In the genomic region with DNA sequence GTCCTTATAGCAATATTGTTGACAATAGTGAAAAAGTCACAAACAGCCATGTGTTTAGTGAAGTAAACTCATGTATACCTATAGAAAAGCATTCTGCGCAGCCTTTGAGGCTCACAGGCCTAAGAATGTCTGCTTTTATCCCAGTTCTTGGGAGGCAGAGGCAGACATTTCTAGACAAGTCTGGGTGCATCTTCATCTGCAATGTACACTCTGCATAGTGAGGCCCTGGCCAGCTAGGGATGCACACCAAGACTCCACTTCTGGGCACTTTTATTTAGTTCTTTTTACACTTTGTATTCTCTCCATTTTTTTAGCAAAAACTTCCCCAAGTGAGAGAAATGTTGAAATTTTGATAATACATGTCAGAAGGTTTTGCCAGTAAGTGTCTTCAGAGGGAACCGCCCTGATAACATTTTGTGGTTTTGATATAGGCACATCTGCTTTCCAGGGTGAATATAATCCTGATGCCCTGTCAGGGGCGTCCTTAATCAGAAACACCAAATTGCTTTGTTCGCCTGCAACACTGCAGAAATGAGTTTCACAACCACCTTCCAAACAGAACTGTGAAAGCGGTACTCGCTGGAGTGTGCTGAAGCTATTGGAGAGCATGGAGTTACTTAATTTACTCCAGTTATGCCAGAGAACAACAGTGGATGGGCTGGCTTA, we compare ENCODE assay signal across 28 mouse cellular contexts. TPM values are rescaled to one million over a fixed set of nuclear protein-coding genes. Genes with fewer than 3 reads are reported as not detected.
A peak's percentile ranks its signal among the peaks of the same experiment; 100 is the strongest.
DNase-seq lines count a peak whose midpoint lies in the region; ATAC-seq lines count a peak whose summit lies in the region.
"Had no signal": no experiment of that assay in that cellular context is flagged by ENCODE, and none has a peak within 500 bp of the region (broad histone marks: within the 10 kb centered on the region; RNA-seq: fewer than 3 reads in every experiment).

No protein-coding gene starts in this region.

- WGBS in liver, embryonic 16.5 days (ENCODE audit: insufficient replicate concordance) = 26% methylated on average over 6 of the region's 6 CpGs
- 94% methylated on average over 6 of the region's 6 CpGs for WGBS in hindbrain, embryonic 14.5 days

- H3K27ac ChIP-seq in liver, embryonic 16.5 days (ENCODE audit: low read length) = peak overlapping the region; percentile 75
- H3K27ac ChIP-seq in hindbrain, embryonic 14.5 days = no peak overlapping the region
- H3K27ac ChIP-seq: hindbrain, embryonic 10.5 days; hindbrain, postnatal 0 days; limb, embryonic 12.5 days; midbrain, embryonic 15.5 days; neural tube, embryonic 13.5 days had no signal

- peak; percentile 81 for ATAC-seq in liver, embryonic 16.5 days (ENCODE audit: low read depth)
- no peak for ATAC-seq in hindbrain, embryonic 14.5 days (ENCODE audit: low FRiP score)
- ATAC-seq: activated CD4-positive, CD25-positive, alpha-beta regulatory T cell, adult 4 months; CD4-positive, CD25-positive, alpha-beta regulatory T cell, adult 4 months; hindbrain, postnatal 0 days; intestine, embryonic 16.5 days; midbrain, embryonic 15.5 days had no signal

- H3K27me3 ChIP-seq in liver, embryonic 16.5 days (ENCODE audit: control insufficient read depth, insufficient read depth, low read depth, low read length) = no peaks in the 10 kb centered on the region
- H3K27me3 ChIP-seq in hindbrain, embryonic 14.5 days (ENCODE audit: control insufficient read depth, insufficient read depth, low read length) = no peaks in the 10 kb centered on the region
- H3K27me3 ChIP-seq: heart, embryonic 12.5 days; limb, embryonic 12.5 days; midbrain, embryonic 15.5 days; neural tube, embryonic 13.5 days had no signal

- H3K4me3 ChIP-seq in liver, embryonic 16.5 days (ENCODE audit: low read depth, low read length) = no peak overlapping the region
- H3K4me3 ChIP-seq in hindbrain, embryonic 14.5 days (replicated peaks; ENCODE audit: low read length) = no peak overlapping the region
- H3K4me3 ChIP-seq: heart, embryonic 12.5 days; hindbrain, embryonic 10.5 days; limb, embryonic 12.5 days; midbrain, embryonic 15.5 days; neural tube, embryonic 13.5 days had no signal

- no peaks in the 10 kb centered on the region for H3K36me3 ChIP-seq in liver, embryonic 16.5 days (ENCODE audit: control insufficient read depth, insufficient read depth)
- H3K36me3 ChIP-seq in hindbrain, embryonic 14.5 days (replicated peaks; ENCODE audit: control insufficient read depth, insufficient read depth) = no peaks in the 10 kb centered on the region
- H3K36me3 ChIP-seq: heart, embryonic 12.5 days; hindbrain, embryonic 10.5 days; limb, embryonic 12.5 days; midbrain, embryonic 15.5 days; neural tube, embryonic 13.5 days had no signal

- H3K9me3 ChIP-seq in liver, embryonic 16.5 days (replicated peaks; ENCODE audit: control insufficient read depth, low read length) = no peaks in the 10 kb centered on the region
- no peaks in the 10 kb centered on the region for H3K9me3 ChIP-seq in hindbrain, embryonic 14.5 days (ENCODE audit: control insufficient read depth, low read length)
- H3K9me3 ChIP-seq: heart, embryonic 12.5 days; hindbrain, embryonic 10.5 days; limb, embryonic 12.5 days; midbrain, embryonic 15.5 days; neural tube, embryonic 13.5 days had no signal

- H3K4me1 ChIP-seq in liver, embryonic 16.5 days (ENCODE audit: control insufficient read depth, low read depth, low read length) = peaks cover 20% of the 10 kb centered on the region
- H3K4me1 ChIP-seq in hindbrain, embryonic 14.5 days (replicated peaks; ENCODE audit: control insufficient read depth, insufficient read depth, low read length) = no peaks in the 10 kb centered on the region
- H3K4me1 ChIP-seq: heart, embryonic 12.5 days; hindbrain, embryonic 10.5 days; limb, embryonic 12.5 days; neural tube, embryonic 13.5 days had no signal

- DNase-seq in 416B (ENCODE audit: low read depth) (peak; percentile 46), liver (peak; percentile 53)
- DNase-seq in c-Kit-positive CD71-positive TER-119-positive erythroid progenitor cells, embryonic 14.5 days (ENCODE audit: low spot score) = peak; percentile 68
- DNase-seq in hindbrain, embryonic 14.5 days (ENCODE audit: low spot score) = no peak
- DNase-seq in urinary bladder, adult 18-20 months (ENCODE audit: low spot score in 2 of 2) = no peak
- no peak for DNase-seq in gastrocnemius, adult 18-20 months (ENCODE audit: low spot score)
- DNase-seq in testis, postnatal 14 days (ENCODE audit: low spot score) = no peak
- DNase-seq: adrenal gland, postnatal 10 days; cerebellum, adult 8-10 months; cerebellum, postnatal 36 days; gastrocnemius, postnatal 14 days; heart, adult 18-20 months; heart, postnatal 10 days; kidney, adult 9 months; kidney, postnatal 14 days; lung, adult 2 months; lung, postnatal 14 days; right cerebral cortex, adult 18-20 months had no signal

- H3K9ac ChIP-seq in liver, embryonic 16.5 days (ENCODE audit: low read depth, low read length) = 0 out of 2 replicates have a peak overlapping the region, but pooled peaks have one; percentile 16
- H3K9ac ChIP-seq in hindbrain, embryonic 14.5 days = no peak overlapping the region
- H3K9ac ChIP-seq: heart, embryonic 12.5 days; limb, embryonic 12.5 days; midbrain, embryonic 15.5 days; neural tube, embryonic 13.5 days had no signal

- H3K4me2 ChIP-seq in liver, embryonic 16.5 days (ENCODE audit: low read depth, low read length) = peak overlapping the region; percentile 31
- H3K4me2 ChIP-seq in hindbrain, embryonic 14.5 days (replicated peaks) = no peak overlapping the region
- H3K4me2 ChIP-seq: heart, embryonic 12.5 days; limb, embryonic 12.5 days; midbrain, embryonic 15.5 days; neural tube, embryonic 13.5 days had no signal

RNA-seq across cellular contexts. Expression of gene Hbs1l, which starts 54.1 kb away (rescaled TPM):
- 58.7 and 63.2 TPM in 2 replicates for polyA plus RNA-seq in liver, embryonic 16.5 days (2015; fragmentation: Nextera tagmentation; extraction: Ambion mirVana)
- polyA plus RNA-seq in hindbrain, embryonic 14.5 days (2014; fragmentation: Nextera tagmentation; extraction: Ambion mirVana) = 92.5 and 102 TPM in 2 replicates
- total RNA-seq in gastrocnemius, adult 18-20 months (2021) = 10 to 100 TPM; 61.6 to 63.1 TPM

Comparison
In these comparisons a context has a peak if more than half of its experiments do, and no peak if none do; other contexts are left out.
1. DNase-seq: peak in 416B (single experiment), c-Kit-positive CD71-positive TER-119-positive erythroid progenitor cells, embryonic 14.5 days (single experiment) and liver (single experiment); none in hindbrain, embryonic 14.5 days (single experiment), urinary bladder, adult 18-20 months (0 of 2), gastrocnemius, adult 18-20 months (single experiment) and testis, postnatal 14 days (single experiment).